Mouse (Mus musculus) heart, adult 2 months (tissue): ENCODE data around the gene Kcnd2.

Source experiments
- CTCF ChIP-seq: fragments of 200-600 bp; IDR thresholded peaks from 2 replicates; pipeline ENCODE4 v1.8.1; 2022; ENCODE audit warnings: antibody characterized with exemption, mild to moderate bottlenecking, moderate library complexity
- POLR2A ChIP-seq: fragments of 200-500 bp; IDR thresholded peaks from 2 replicates; pipeline ENCODE4 v1.6.1; 2011; ENCODE audit warnings: mild to moderate bottlenecking, low read depth, low read length, control low read depth; ENCODE audit not compliant: insufficient read depth

DNA sequence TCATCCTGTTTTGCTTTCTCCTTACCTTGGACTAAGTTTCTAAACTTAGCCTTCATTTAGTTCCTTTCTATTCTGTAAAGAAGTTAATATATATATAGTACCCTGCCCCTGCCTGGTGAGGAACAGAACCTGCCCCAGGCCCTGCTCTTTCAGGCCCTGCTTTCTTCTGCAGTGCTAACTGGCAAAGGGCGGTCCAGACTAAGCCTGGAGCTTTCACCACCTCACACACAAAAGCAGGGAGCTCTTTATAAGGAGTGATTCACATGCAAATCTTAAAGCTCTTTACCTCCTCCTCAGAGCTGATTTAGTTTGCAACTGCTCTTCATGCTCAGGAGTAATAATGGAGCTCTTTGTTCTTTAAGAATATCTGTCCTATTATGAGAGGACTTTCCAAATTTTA lies 109.9 kb downstream of the Kcnd2 start:
- TF ChIP-seq CTCF, result no peak
- TF ChIP-seq POLR2A, result no peak
